Mouse (Mus musculus): ENCODE data around the gene Cnnm4. TPM values are rescaled to one million over a fixed set of nuclear protein-coding genes. Genes with fewer than 3 reads are reported as not detected.

The Cnnm4 gene
- polyA plus RNA-seq, 1 experiment from 2014 or later: 9.8 TPM

GRCm38 (mm10) chr1:36465641-36466160 is 5.7 kb upstream of the Cnnm4 start:
- Histone ChIP-seq H3K36me3 (ENCODE audit: control insufficient read depth, insufficient read depth, low read length) (no peaks in the 10 kb centered on the region), H3K27ac (ENCODE audit: low read depth, low read length) (no peak overlapping the region), H3K9ac (replicated peaks; ENCODE audit: low read depth, low read length) (no peak overlapping the region), H3K4me3 (ENCODE audit: low read depth, low read length) (no peak overlapping the region), H3K4me1 (ENCODE audit: control insufficient read depth, insufficient read depth, low read length) (peaks cover under 1% of the 10 kb centered on the region; the same call in 1 of the 2 replicates), H3K4me2 (ENCODE audit: low read depth, low read length) (no peak overlapping the region), H3K9me3 (ENCODE audit: control insufficient read depth, low read length) (no peaks in the 10 kb centered on the region), H3K27me3 (ENCODE audit: control insufficient read depth, insufficient read depth, low read length) (no peaks in the 10 kb centered on the region)
- ATAC-seq (ENCODE audit: low read depth): no peak
- 83% methylated on average over 4 of the region's 4 CpGs for WGBS

- peaks cover 5% of the 10 kb centered on the region for H3K4me1 ChIP-seq (ENCODE audit: control insufficient read depth, insufficient read depth, low read length)
- 56% methylated on average over 5 of the region's 5 CpGs for WGBS
- no peaks in the 10 kb centered on the region for H3K27me3 ChIP-seq (ENCODE audit: control insufficient read depth, insufficient read depth, low read length)
- no peak overlapping the region for H3K27ac ChIP-seq (ENCODE audit: low read depth, low read length)
- no peak overlapping the region for H3K4me3 ChIP-seq (ENCODE audit: low read depth, low read length)
- no peaks in the 10 kb centered on the region for H3K9me3 ChIP-seq (ENCODE audit: control insufficient read depth, low read length)
- ATAC-seq (ENCODE audit: low read depth): no peak
- no peak overlapping the region for H3K4me2 ChIP-seq (ENCODE audit: low read depth, low read length)
- H3K9ac ChIP-seq (replicated peaks; ENCODE audit: low read depth, low read length): no peak overlapping the region
- no peaks in the 10 kb centered on the region for H3K36me3 ChIP-seq (ENCODE audit: control insufficient read depth, insufficient read depth, low read length)
Measured at GRCm38 (mm10) chr1:36467446-36467845, 4.0 kb upstream of the Cnnm4 start.

GRCm38 (mm10) chr1:36469811-36470444 is 1.5 kb upstream of the Cnnm4 start:
- Histone ChIP-seq H3K4me1 (ENCODE audit: control insufficient read depth, insufficient read depth, low read length) (peaks cover 28% of the 10 kb centered on the region), H3K36me3 (ENCODE audit: control insufficient read depth, insufficient read depth, low read length) (no peaks in the 10 kb centered on the region), H3K4me3 (ENCODE audit: low read depth, low read length) (no peak overlapping the region), H3K9me3 (ENCODE audit: control insufficient read depth, low read length) (no peaks in the 10 kb centered on the region), H3K9ac (replicated peaks; ENCODE audit: low read depth, low read length) (no peak overlapping the region), H3K27ac (ENCODE audit: low read depth, low read length) (no peak overlapping the region), H3K27me3 (ENCODE audit: control insufficient read depth, insufficient read depth, low read length) (no peaks in the 10 kb centered on the region), H3K4me2 (ENCODE audit: low read depth, low read length) (no peak overlapping the region)
- ATAC-seq (ENCODE audit: low read depth): no peak
- WGBS: 44% methylated on average over 2 of the region's 2 CpGs

GRCm38 (mm10) chr1:36472106-36472440 is 653 bp downstream of the Cnnm4 start:
- Histone ChIP-seq H3K4me1 (ENCODE audit: control insufficient read depth, insufficient read depth, low read length) (peaks cover 42% of the 10 kb centered on the region), H3K4me3 (ENCODE audit: low read depth, low read length) (peak overlapping the region; percentile 65), H3K9me3 (ENCODE audit: control insufficient read depth, low read length) (no peaks in the 10 kb centered on the region), H3K4me2 (ENCODE audit: low read depth, low read length) (peak overlapping the region; percentile 81), H3K36me3 (ENCODE audit: control insufficient read depth, insufficient read depth, low read length) (no peaks in the 10 kb centered on the region), H3K27me3 (ENCODE audit: control insufficient read depth, insufficient read depth, low read length) (no peaks in the 10 kb centered on the region), H3K9ac (replicated peaks; ENCODE audit: low read depth, low read length) (peak overlapping the region; percentile 71), H3K27ac (ENCODE audit: low read depth, low read length) (no peak overlapping the region)
- 15% methylated on average over 18 of the region's 18 CpGs for WGBS
- no peak; the same call in 1 of the 2 replicates for ATAC-seq (ENCODE audit: low read depth)

- Histone ChIP-seq H3K9me3 (ENCODE audit: control insufficient read depth, low read length) (no peaks in the 10 kb centered on the region), H3K4me1 (ENCODE audit: control insufficient read depth, insufficient read depth, low read length) (peaks cover 42% of the 10 kb centered on the region), H3K4me3 (ENCODE audit: low read depth, low read length) (no peak overlapping the region; the same call in 1 of the 2 replicates), H3K4me2 (ENCODE audit: low read depth, low read length) (peak overlapping the region; percentile 81), H3K36me3 (ENCODE audit: control insufficient read depth, insufficient read depth, low read length) (no peaks in the 10 kb centered on the region), H3K9ac (replicated peaks; ENCODE audit: low read depth, low read length) (no peak overlapping the region), H3K27me3 (ENCODE audit: control insufficient read depth, insufficient read depth, low read length) (no peaks in the 10 kb centered on the region), H3K27ac (ENCODE audit: low read depth, low read length) (no peak overlapping the region)
- no peak for ATAC-seq (ENCODE audit: low read depth)
- 84% methylated on average over 10 of the region's 10 CpGs for WGBS
Measured at GRCm38 (mm10) chr1:36473211-36473780, 1.9 kb downstream of the Cnnm4 start.

GRCm38 (mm10) chr1:36474646-36475045 is 3.2 kb downstream of the Cnnm4 start:
- no peak for ATAC-seq (ENCODE audit: low read depth)
- Histone ChIP-seq H3K9me3 (ENCODE audit: control insufficient read depth, low read length) (no peaks in the 10 kb centered on the region), H3K9ac (replicated peaks; ENCODE audit: low read depth, low read length) (no peak overlapping the region), H3K4me1 (ENCODE audit: control insufficient read depth, insufficient read depth, low read length) (peaks cover 42% of the 10 kb centered on the region), H3K36me3 (ENCODE audit: control insufficient read depth, insufficient read depth, low read length) (no peaks in the 10 kb centered on the region), H3K4me3 (ENCODE audit: low read depth, low read length) (no peak overlapping the region), H3K27me3 (ENCODE audit: control insufficient read depth, insufficient read depth, low read length) (no peaks in the 10 kb centered on the region), H3K4me2 (ENCODE audit: low read depth, low read length) (peak overlapping the region; percentile 36; the same call in 1 of the 2 replicates), H3K27ac (ENCODE audit: low read depth, low read length) (no peak overlapping the region)
- WGBS: 77% methylated on average over 3 of the region's 3 CpGs

- H3K27ac ChIP-seq (ENCODE audit: low read depth, low read length): 0 out of 2 replicates have a peak overlapping the region, but pooled peaks have one; percentile 30
- H3K4me1 ChIP-seq (ENCODE audit: control insufficient read depth, insufficient read depth, low read length): peaks cover 42% of the 10 kb centered on the region
Measured at GRCm38 (mm10) chr1:36475480-36476110, 4.2 kb downstream of the Cnnm4 start.

GRCm38 (mm10) chr1:36476426-36476825 is 5.0 kb downstream of the Cnnm4 start:
- no peak for ATAC-seq (ENCODE audit: low read depth)
- H3K27ac ChIP-seq (ENCODE audit: low read depth, low read length): no peak overlapping the region
- H3K4me2 ChIP-seq (ENCODE audit: low read depth, low read length): no peak overlapping the region
- no peaks in the 10 kb centered on the region for H3K9me3 ChIP-seq (ENCODE audit: control insufficient read depth, low read length)
- no peak overlapping the region for H3K9ac ChIP-seq (replicated peaks; ENCODE audit: low read depth, low read length)
- H3K4me3 ChIP-seq (ENCODE audit: low read depth, low read length): no peak overlapping the region
- H3K36me3 ChIP-seq (ENCODE audit: control insufficient read depth, insufficient read depth, low read length): no peaks in the 10 kb centered on the region
- WGBS: 82% methylated on average over 7 of the region's 7 CpGs
- peaks cover 39% of the 10 kb centered on the region for H3K4me1 ChIP-seq (ENCODE audit: control insufficient read depth, insufficient read depth, low read length)
- H3K27me3 ChIP-seq (ENCODE audit: control insufficient read depth, insufficient read depth, low read length): no peaks in the 10 kb centered on the region

More at GRCm38 (mm10) chr1:36475480-36476110, 4.2 kb downstream of the Cnnm4 start:
- no peak overlapping the region for H3K9ac ChIP-seq (replicated peaks; ENCODE audit: low read depth, low read length)
- no peaks in the 10 kb centered on the region for H3K36me3 ChIP-seq (ENCODE audit: control insufficient read depth, insufficient read depth, low read length)
- H3K4me3 ChIP-seq (ENCODE audit: low read depth, low read length): no peak overlapping the region
- 45% methylated on average over 8 of the region's 8 CpGs for WGBS
- peak overlapping the region; percentile 36 for H3K4me2 ChIP-seq (ENCODE audit: low read depth, low read length)
- ATAC-seq (ENCODE audit: low read depth): no peak
- H3K9me3 ChIP-seq (ENCODE audit: control insufficient read depth, low read length): no peaks in the 10 kb centered on the region
- no peaks in the 10 kb centered on the region for H3K27me3 ChIP-seq (ENCODE audit: control insufficient read depth, insufficient read depth, low read length)

- peaks cover 27% of the 10 kb centered on the region for H3K4me1 ChIP-seq (ENCODE audit: control insufficient read depth, insufficient read depth, low read length)
- H3K4me2 ChIP-seq (ENCODE audit: low read depth, low read length): no peak overlapping the region
- H3K27me3 ChIP-seq (ENCODE audit: control insufficient read depth, insufficient read depth, low read length): no peaks in the 10 kb centered on the region
- H3K9ac ChIP-seq (replicated peaks; ENCODE audit: low read depth, low read length): no peak overlapping the region
- no peak overlapping the region for H3K27ac ChIP-seq (ENCODE audit: low read depth, low read length)
- H3K4me3 ChIP-seq (ENCODE audit: low read depth, low read length): no peak overlapping the region
- 73% methylated on average over 2 of the region's 2 CpGs for WGBS
- no peaks in the 10 kb centered on the region for H3K9me3 ChIP-seq (ENCODE audit: control insufficient read depth, low read length)
- no peak for ATAC-seq (ENCODE audit: low read depth)
- no peaks in the 10 kb centered on the region for H3K36me3 ChIP-seq (ENCODE audit: control insufficient read depth, insufficient read depth, low read length)
Measured at GRCm38 (mm10) chr1:36478343-36478795, 6.9 kb downstream of the Cnnm4 start.

Measured in neural tube, embryonic 14.5 days (tissue).